12 mouse cellular contexts compared by ENCODE assay signal in the genomic region with DNA sequence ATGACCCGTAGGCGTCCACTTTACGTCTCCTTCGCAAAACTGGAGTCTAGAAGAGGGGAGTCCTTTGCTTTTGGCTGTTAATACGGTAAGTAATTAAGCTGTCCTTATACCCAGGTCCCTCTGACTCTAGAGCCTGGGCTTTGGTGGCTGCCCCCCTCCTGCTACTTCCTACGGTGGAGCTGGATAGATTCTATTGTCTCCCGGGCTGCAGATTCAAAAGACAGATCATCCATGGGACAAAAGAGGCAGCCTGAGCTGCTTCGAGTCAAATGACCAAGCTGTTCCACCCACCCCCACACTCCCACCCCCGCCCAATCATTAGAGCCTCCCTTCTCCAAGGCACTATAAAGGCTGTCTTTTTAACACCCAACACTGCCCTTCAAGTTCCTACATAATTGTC.
DNase-seq lines count a peak whose midpoint lies in the region; ATAC-seq lines count a peak whose summit lies in the region.
"Had no signal": no experiment of that assay in that cellular context is flagged by ENCODE, and none has a peak within 500 bp of the region (broad histone marks: within the 10 kb centered on the region; RNA-seq: fewer than 3 reads in every experiment).

No protein-coding gene starts in this region.

- peaks cover 31% of the 10 kb centered on the region for H3K27me3 ChIP-seq in kidney, embryonic 15.5 days
- peaks cover 15% of the 10 kb centered on the region for H3K27me3 ChIP-seq in embryonic facial prominence, embryonic 14.5 days (replicated peaks; ENCODE audit: control insufficient read depth, insufficient read depth, low read length)
- H3K27me3 ChIP-seq in midbrain, embryonic 10.5 days (ENCODE audit: low read depth, poor library complexity, severe bottlenecking), result 0 out of 2 replicates have a peak, but pooled peaks cover 4% of the 10 kb centered on the region

- 0 out of 2 replicates have a peak, but pooled peaks have one; percentile 18 for ATAC-seq in kidney, embryonic 15.5 days (replicated peaks; ENCODE audit: low FRiP score)
- peak; percentile 24; the same call in 1 of the 2 replicates for ATAC-seq in embryonic facial prominence, embryonic 14.5 days (ENCODE audit: low read depth)
- ATAC-seq: liver, postnatal 0 days had no signal

- DNase-seq in kidney, adult 11 months, result no peak
- no peak for DNase-seq in embryonic facial prominence, embryonic 14.5 days (ENCODE audit: low spot score)
- peak; percentile 78 for DNase-seq in midbrain, embryonic 10.5 days (ENCODE audit: low spot score)
- DNase-seq in retina, embryonic 14.5 days (ENCODE audit: low spot score), result peak; percentile 39
- no peak for DNase-seq in right cerebral cortex, postnatal 25 days
- DNase-seq in adrenal gland, postnatal 4 days (ENCODE audit: low spot score in 2 of 2), result no peak
- no peak for DNase-seq in T-cell, adult 2 months (ENCODE audit: low spot score)
- DNase-seq: cerebellum, postnatal 36 days; liver, postnatal 0 days; right cerebral cortex, adult 18-20 months had no signal

- H3K4me1 ChIP-seq in kidney, embryonic 15.5 days, result peaks cover 27% of the 10 kb centered on the region
- H3K4me1 ChIP-seq in embryonic facial prominence, embryonic 14.5 days (ENCODE audit: control insufficient read depth, insufficient read depth, low read length), result peaks cover 23% of the 10 kb centered on the region
- peaks cover 75% of the 10 kb centered on the region for H3K4me1 ChIP-seq in midbrain, embryonic 10.5 days

- H3K9ac ChIP-seq in kidney, embryonic 15.5 days, result no peak overlapping the region
- no peak overlapping the region for H3K9ac ChIP-seq in embryonic facial prominence, embryonic 14.5 days (ENCODE audit: low read depth, low read length)
- H3K9ac ChIP-seq: heart, embryonic 13.5 days; liver, postnatal 0 days had no signal

- H3K4me3 ChIP-seq in kidney, embryonic 15.5 days (replicated peaks), result no peak overlapping the region
- no peak overlapping the region for H3K4me3 ChIP-seq in embryonic facial prominence, embryonic 14.5 days (ENCODE audit: low read depth, low read length)
- peak overlapping the region; percentile 35 for H3K4me3 ChIP-seq in midbrain, embryonic 10.5 days
- H3K4me3 ChIP-seq: heart, embryonic 13.5 days had no signal

- H3K4me2 ChIP-seq in kidney, embryonic 15.5 days, result no peak overlapping the region
- H3K4me2 ChIP-seq in embryonic facial prominence, embryonic 14.5 days (ENCODE audit: low read depth, low read length), result no peak overlapping the region
- H3K4me2 ChIP-seq: heart, embryonic 13.5 days had no signal

- H3K27ac ChIP-seq in kidney, embryonic 15.5 days, result no peak overlapping the region
- H3K27ac ChIP-seq in embryonic facial prominence, embryonic 14.5 days (replicated peaks; ENCODE audit: low read depth, low read length), result no peak overlapping the region
- peak overlapping the region; percentile 84 for H3K27ac ChIP-seq in midbrain, embryonic 10.5 days (replicated peaks)
- H3K27ac ChIP-seq: heart, embryonic 13.5 days had no signal

- H3K9me3 ChIP-seq in kidney, embryonic 15.5 days (replicated peaks), result no peaks in the 10 kb centered on the region
- H3K9me3 ChIP-seq in embryonic facial prominence, embryonic 14.5 days (ENCODE audit: control insufficient read depth, low read length), result no peaks in the 10 kb centered on the region
- no peaks in the 10 kb centered on the region for H3K9me3 ChIP-seq in midbrain, embryonic 10.5 days (replicated peaks)
- H3K9me3 ChIP-seq: heart, embryonic 13.5 days had no signal

- H3K36me3 ChIP-seq in kidney, embryonic 15.5 days, result no peaks in the 10 kb centered on the region
- no peaks in the 10 kb centered on the region for H3K36me3 ChIP-seq in embryonic facial prominence, embryonic 14.5 days (ENCODE audit: control insufficient read depth, insufficient read depth, low read length)
- no peaks in the 10 kb centered on the region for H3K36me3 ChIP-seq in midbrain, embryonic 10.5 days
- H3K36me3 ChIP-seq: heart, embryonic 13.5 days had no signal

- WGBS in kidney, embryonic 15.5 days, result 18% methylated on average over 9 of the region's 9 CpGs
- WGBS in embryonic facial prominence, embryonic 14.5 days, result 21% methylated on average over 9 of the region's 9 CpGs
- 4% methylated on average over 9 of the region's 9 CpGs for WGBS in midbrain, embryonic 10.5 days

Comparison
In these comparisons a context has a peak if more than half of its experiments do, and no peak if none do; other contexts are left out.
1. DNase-seq: peak in midbrain, embryonic 10.5 days (single experiment) and retina, embryonic 14.5 days (single experiment); none in kidney, adult 11 months (single experiment), embryonic facial prominence, embryonic 14.5 days (single experiment), right cerebral cortex, postnatal 25 days (single experiment), adrenal gland, postnatal 4 days (0 of 2) and T-cell, adult 2 months (single experiment).